Mouse (Mus musculus): ENCODE measurements around the gene Rhot1. TPM values are rescaled to one million over a fixed set of nuclear protein-coding genes. Genes with fewer than 3 reads are reported as not detected.

The Rhot1 gene
- polyA plus RNA-seq, 1 experiment from 2014 or later: 20.7 TPM

- no peak overlapping the region for H3K4me3 ChIP-seq (ENCODE audit: low read depth, low read length)
- H3K27ac ChIP-seq (ENCODE audit: low read depth, low read length): no peak overlapping the region
- H3K4me2 ChIP-seq (replicated peaks; ENCODE audit: low read depth): no peak overlapping the region
- TF ChIP-seq CTCF (IDR thresholded peaks at IDR 0.05; ENCODE audit: low read depth): no peak
- H3K9ac ChIP-seq (ENCODE audit: low read depth, low read length): no peak overlapping the region
- no peaks in the 10 kb centered on the region for H3K9me3 ChIP-seq (ENCODE audit: control insufficient read depth)
- peaks cover 21% of the 10 kb centered on the region for H3K36me3 ChIP-seq (ENCODE audit: control insufficient read depth, insufficient read depth)
- WGBS: 76% methylated on average over 5 of the region's 5 CpGs
- no peaks in the 10 kb centered on the region for H3K4me1 ChIP-seq (replicated peaks; ENCODE audit: control insufficient read depth, insufficient read depth, low read length)
- no peaks in the 10 kb centered on the region for H3K27me3 ChIP-seq (replicated peaks; ENCODE audit: control insufficient read depth, insufficient read depth, low read length)
- no peak for ATAC-seq
Measured at GRCm38 (mm10) chr11:80271096-80271495, 62.3 kb downstream of the Rhot1 start.

- TF ChIP-seq CTCF (IDR thresholded peaks at IDR 0.05; ENCODE audit: low read depth): peak; percentile 29; the same call in 1 of the 2 replicates
- no peak overlapping the region for H3K4me3 ChIP-seq (ENCODE audit: low read depth, low read length)
- no peak overlapping the region for H3K27ac ChIP-seq (ENCODE audit: low read depth, low read length)
- no peak for ATAC-seq
- H3K9ac ChIP-seq (ENCODE audit: low read depth, low read length): no peak overlapping the region
- WGBS: 60% methylated on average over 3 of the region's 3 CpGs
- H3K4me1 ChIP-seq (replicated peaks; ENCODE audit: control insufficient read depth, insufficient read depth, low read length): no peaks in the 10 kb centered on the region
- H3K9me3 ChIP-seq (ENCODE audit: control insufficient read depth): no peaks in the 10 kb centered on the region
- H3K4me2 ChIP-seq (replicated peaks; ENCODE audit: low read depth): no peak overlapping the region
- H3K36me3 ChIP-seq (ENCODE audit: control insufficient read depth, insufficient read depth): no peaks in the 10 kb centered on the region
- no peaks in the 10 kb centered on the region for H3K27me3 ChIP-seq (replicated peaks; ENCODE audit: control insufficient read depth, insufficient read depth, low read length)
Measured at GRCm38 (mm10) chr11:80275011-80275410, 66.2 kb downstream of the Rhot1 start.

GRCm38 (mm10) chr11:80278054-80278453 is 69.2 kb downstream of the Rhot1 start:
- Histone ChIP-seq H3K27ac (ENCODE audit: low read depth, low read length) (no peak overlapping the region), H3K9ac (ENCODE audit: low read depth, low read length) (no peak overlapping the region), H3K4me1 (replicated peaks; ENCODE audit: control insufficient read depth, insufficient read depth, low read length) (no peaks in the 10 kb centered on the region), H3K4me2 (replicated peaks; ENCODE audit: low read depth) (no peak overlapping the region), H3K9me3 (ENCODE audit: control insufficient read depth) (no peaks in the 10 kb centered on the region), H3K27me3 (replicated peaks; ENCODE audit: control insufficient read depth, insufficient read depth, low read length) (no peaks in the 10 kb centered on the region), H3K36me3 (ENCODE audit: control insufficient read depth, insufficient read depth) (no peaks in the 10 kb centered on the region), H3K4me3 (ENCODE audit: low read depth, low read length) (no peak overlapping the region)
- 62% methylated on average over 2 of the region's 2 CpGs for WGBS
- ATAC-seq: no peak
- no peak for TF ChIP-seq CTCF (IDR thresholded peaks at IDR 0.05; ENCODE audit: low read depth)

- Histone ChIP-seq H3K4me2 (replicated peaks; ENCODE audit: low read depth) (no peak overlapping the region), H3K9ac (ENCODE audit: low read depth, low read length) (no peak overlapping the region), H3K9me3 (ENCODE audit: control insufficient read depth) (no peaks in the 10 kb centered on the region), H3K4me1 (replicated peaks; ENCODE audit: control insufficient read depth, insufficient read depth, low read length) (no peaks in the 10 kb centered on the region), H3K36me3 (ENCODE audit: control insufficient read depth, insufficient read depth) (no peaks in the 10 kb centered on the region), H3K27me3 (replicated peaks; ENCODE audit: control insufficient read depth, insufficient read depth, low read length) (no peaks in the 10 kb centered on the region), H3K4me3 (ENCODE audit: low read depth, low read length) (no peak overlapping the region), H3K27ac (ENCODE audit: low read depth, low read length) (no peak overlapping the region)
- ATAC-seq: no peak
- 68% methylated on average over 3 of the region's 3 CpGs for WGBS
- TF ChIP-seq CTCF (IDR thresholded peaks at IDR 0.05; ENCODE audit: low read depth): no peak
Measured at GRCm38 (mm10) chr11:80283786-80284185, 75.0 kb downstream of the Rhot1 start.

GRCm38 (mm10) chr11:80284641-80285040 is 75.8 kb downstream of the Rhot1 start:
- Histone ChIP-seq H3K27ac (ENCODE audit: low read depth, low read length) (no peak overlapping the region), H3K36me3 (ENCODE audit: control insufficient read depth, insufficient read depth) (no peaks in the 10 kb centered on the region), H3K9ac (ENCODE audit: low read depth, low read length) (no peak overlapping the region), H3K4me3 (ENCODE audit: low read depth, low read length) (no peak overlapping the region), H3K4me2 (replicated peaks; ENCODE audit: low read depth) (no peak overlapping the region), H3K4me1 (replicated peaks; ENCODE audit: control insufficient read depth, insufficient read depth, low read length) (no peaks in the 10 kb centered on the region), H3K27me3 (replicated peaks; ENCODE audit: control insufficient read depth, insufficient read depth, low read length) (no peaks in the 10 kb centered on the region), H3K9me3 (ENCODE audit: control insufficient read depth) (no peaks in the 10 kb centered on the region)
- TF ChIP-seq CTCF (IDR thresholded peaks at IDR 0.05; ENCODE audit: low read depth): no peak
- 45% methylated on average over 6 of the region's 6 CpGs for WGBS
- no peak for ATAC-seq

- no peak for ATAC-seq
- H3K4me3 ChIP-seq (ENCODE audit: low read depth, low read length): no peak overlapping the region
- H3K27ac ChIP-seq (ENCODE audit: low read depth, low read length): no peak overlapping the region
- no peaks in the 10 kb centered on the region for H3K9me3 ChIP-seq (ENCODE audit: control insufficient read depth)
- no peaks in the 10 kb centered on the region for H3K4me1 ChIP-seq (replicated peaks; ENCODE audit: control insufficient read depth, insufficient read depth, low read length)
- no peak overlapping the region for H3K9ac ChIP-seq (ENCODE audit: low read depth, low read length)
- WGBS: 14% methylated on average over 5 of the region's 5 CpGs
- no peaks in the 10 kb centered on the region for H3K27me3 ChIP-seq (replicated peaks; ENCODE audit: control insufficient read depth, insufficient read depth, low read length)
- TF ChIP-seq CTCF (IDR thresholded peaks at IDR 0.05; ENCODE audit: low read depth): peak; percentile 92
- H3K4me2 ChIP-seq (replicated peaks; ENCODE audit: low read depth): no peak overlapping the region
- H3K36me3 ChIP-seq (ENCODE audit: control insufficient read depth, insufficient read depth): no peaks in the 10 kb centered on the region
Measured at GRCm38 (mm10) chr11:80287150-80287549, 78.3 kb downstream of the Rhot1 start.
